Mouse (Mus musculus): ENCODE data around the gene Apol10a.
"Not testable (repeated sequence)": the region's sequence is repeated elsewhere in the genome, so short reads cannot be mapped to it uniquely, and the experiment has no call there.

Gene Apol10a

GRCm38 (mm10) chr15:77476693-77477092, at the start of gene Apol10a:
TSS of gene Apol10a (plus strand) at chr15:77477047.
- not testable (repeated sequence) for DNase-seq (ENCODE audit: low spot score in 2 of 2)

GRCm38 (mm10) chr15:77428690-77429448, 48.0 kb upstream of the Apol10a start:
- not testable (repeated sequence) for DNase-seq (ENCODE audit: low spot score in 2 of 2)

GRCm38 (mm10) chr15:77444746-77445145, 32.1 kb upstream of the Apol10a start:
- peak in 1 of 2 experiments; percentile 6 for DNase-seq (ENCODE audit: low spot score in 2 of 2)

GRCm38 (mm10) chr15:77445668-77446067, 31.2 kb upstream of the Apol10a start:
- not testable (repeated sequence) for DNase-seq (ENCODE audit: low spot score in 2 of 2)

- DNase-seq (ENCODE audit: low spot score in 2 of 2) = not testable (repeated sequence)
These were observed 29.5 kb upstream of the Apol10a start, which contains the start of gene Apol7b for GRCm38 (mm10) chr15:77447392-77447791. TSS of gene Apol7b (minus strand) at chr15:77447492.

- not testable (repeated sequence) for DNase-seq (ENCODE audit: low spot score in 2 of 2)
These were observed 26.9 kb upstream of the Apol10a start for GRCm38 (mm10) chr15:77449927-77450326.

GRCm38 (mm10) chr15:77474699-77475390, 2.0 kb upstream of the Apol10a start:
- not testable (repeated sequence) for DNase-seq (ENCODE audit: low spot score in 2 of 2)

GRCm38 (mm10) chr15:77482140-77482794, 5.4 kb downstream of the Apol10a start:
- no peak for DNase-seq (ENCODE audit: low spot score in 2 of 2)

- not testable (repeated sequence) for DNase-seq (ENCODE audit: low spot score in 2 of 2)
These were observed 16.3 kb downstream of the Apol10a start for GRCm38 (mm10) chr15:77493181-77493580.

- not testable (repeated sequence) for DNase-seq (ENCODE audit: low spot score in 2 of 2)
These were observed 17.8 kb downstream of the Apol10a start for GRCm38 (mm10) chr15:77494694-77495093.

- not testable (repeated sequence) for DNase-seq (ENCODE audit: low spot score in 2 of 2)
These were observed 31.1 kb downstream of the Apol10a start, which contains the start of gene Apol11a for GRCm38 (mm10) chr15:77507966-77508365. TSS of gene Apol11a (plus strand) at chr15:77508271.

GRCm38 (mm10) chr15:77520596-77520995, 43.7 kb downstream of the Apol10a start:
- DNase-seq (ENCODE audit: low spot score in 2 of 2) = not testable (repeated sequence)

- DNase-seq (ENCODE audit: low spot score in 2 of 2) = peak; percentile 24 to 31
These were observed 46.5 kb downstream of the Apol10a start for GRCm38 (mm10) chr15:77523186-77523843.

GRCm38 (mm10) chr15:77533216-77533615, 56.4 kb downstream of the Apol10a start, which contains the start of gene Apol7c:
TSS of gene Apol7c (minus strand) at chr15:77533316.
- DNase-seq (ENCODE audit: low spot score in 2 of 2) = no peak

- DNase-seq (ENCODE audit: low spot score in 2 of 2) = not testable (repeated sequence)
These were observed 62.4 kb downstream of the Apol10a start for GRCm38 (mm10) chr15:77539221-77539620.
